Mouse (Mus musculus) CH12.LX (cell line): ENCODE measurements around the gene Kalrn.

Experiments used
- CHD2 ChIP-seq: IDR thresholded peaks from 2 replicates; pipeline ENCODE4 v1.6.1; 2011; ENCODE audit warnings: low read length, improper control_type of control experiment
- CTCF ChIP-seq, 2 experiments: IDR thresholded peaks in 1 of 2; conservative IDR thresholded peaks in 1 of 2; 2 replicates each; pipeline ENCODE4 v1.5.1; 2011 to 2012; ENCODE audit warnings: low read depth in 2 of 2, low read length in 2 of 2, improper control_type of control experiment in 1 of 2, inconsistent platforms in 1 of 2, mild to moderate bottlenecking in 1 of 2, moderate library complexity in 1 of 2
- EP300 ChIP-seq: IDR thresholded peaks from 2 replicates; pipeline ENCODE4 v1.6.1; 2011; ENCODE audit warnings: low read length, improper control_type of control experiment
- JUN ChIP-seq: IDR thresholded peaks from 2 replicates; pipeline ENCODE4 v1.6.1; 2011; ENCODE audit warnings: low read depth, mild to moderate bottlenecking, low read length, improper control_type of control experiment, moderate library complexity; ENCODE audit not compliant: insufficient read depth
- MXI1 ChIP-seq: IDR thresholded peaks from 2 replicates; pipeline ENCODE4 v1.6.1; 2011; ENCODE audit warnings: mild to moderate bottlenecking, low read depth, low read length, improper control_type of control experiment
- NELFE ChIP-seq: IDR thresholded peaks from 2 replicates; pipeline ENCODE4 v1.6.1; 2011; ENCODE audit warnings: low read depth, low read length, improper control_type of control experiment
- POLR2A ChIP-seq: IDR thresholded peaks from 2 replicates; pipeline ENCODE4 v1.6.1; 2011; ENCODE audit warnings: low read depth, mild to moderate bottlenecking, improper control_type of control experiment, low read length
- POLR2AphosphoS2 ChIP-seq: IDR thresholded peaks from 2 replicates; pipeline ENCODE4 v1.6.1; 2011; ENCODE audit warnings: low read depth, low read length, improper control_type of control experiment
- SIN3A ChIP-seq: IDR thresholded peaks from 2 replicates; pipeline ENCODE4 v1.6.1; 2012; ENCODE audit warnings: low read length, improper control_type of control experiment, inconsistent platforms
- USF1 ChIP-seq: IDR thresholded peaks from 2 replicates; pipeline ENCODE4 v1.6.1; 2014; ENCODE audit warnings: low read depth, mild to moderate bottlenecking, inconsistent platforms, low read length, improper control_type of control experiment
- ZC3H11A ChIP-seq: IDR thresholded peaks from 2 replicates; pipeline ENCODE4 v1.6.1; 2012; ENCODE audit warnings: low read depth, mild to moderate bottlenecking, inconsistent platforms, low read length, improper control_type of control experiment
- ZKSCAN1 ChIP-seq: IDR thresholded peaks from 2 replicates; pipeline ENCODE4 v1.6.1; 2012; ENCODE audit warnings: low read depth, inconsistent platforms, low read length, improper control_type of control experiment, borderline replicate concordance

DNA sequence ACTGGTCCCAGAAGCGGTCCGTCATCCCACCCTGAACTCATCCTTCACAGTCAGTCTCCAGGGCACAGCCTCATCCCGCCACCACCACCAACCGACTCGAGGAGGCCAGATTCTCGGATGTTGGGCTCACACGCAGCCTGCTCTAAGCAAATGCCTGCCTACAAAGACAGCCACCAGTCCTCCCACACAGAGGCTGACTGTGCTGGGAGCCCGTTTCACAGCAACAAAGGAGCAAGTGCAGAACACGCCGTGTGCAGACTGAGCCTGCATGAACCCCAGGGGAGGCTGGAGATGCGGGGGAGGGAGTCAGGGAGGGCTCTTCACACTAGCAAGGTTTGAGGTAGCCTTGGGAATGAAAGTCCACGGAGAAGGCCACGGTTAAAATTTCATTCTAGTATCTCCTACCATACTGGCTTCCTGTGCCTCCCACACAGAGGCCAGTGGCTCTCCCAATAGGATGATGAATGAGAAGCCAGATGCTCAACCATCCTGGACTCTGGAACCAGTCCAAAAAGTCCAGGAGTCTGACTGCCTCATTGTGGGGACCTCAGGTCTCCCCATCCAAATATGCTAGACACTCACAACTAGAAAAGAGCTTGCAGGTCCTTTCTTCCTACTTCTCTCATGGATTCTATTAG, 59.3 kb downstream of the Kalrn start:
- TF ChIP-seq POLR2A (no peak), CTCF (conservative IDR thresholded peaks at IDR 0.05 in 1 of 2, IDR thresholded peaks at IDR 0.05 in 1 of 2; ENCODE audit: low read depth in 2 of 2, low read length in 2 of 2) (no peak), USF1 (no peak), EP300 (no peak), NELFE (no peak), ZC3H11A (no peak), POLR2AphosphoS2 (no peak), CHD2 (no peak), ZKSCAN1 (no peak), SIN3A (no peak), MXI1 (no peak), JUN (no peak)
